Mouse (Mus musculus): ENCODE measurements at regions not wholly inside any gene's neighbourhood (a gene's known extent, or its start where the extent isn't known, plus 50 kb on each side); places are given as distances from the start of the nearest gene placed in this dataset.

DNA sequence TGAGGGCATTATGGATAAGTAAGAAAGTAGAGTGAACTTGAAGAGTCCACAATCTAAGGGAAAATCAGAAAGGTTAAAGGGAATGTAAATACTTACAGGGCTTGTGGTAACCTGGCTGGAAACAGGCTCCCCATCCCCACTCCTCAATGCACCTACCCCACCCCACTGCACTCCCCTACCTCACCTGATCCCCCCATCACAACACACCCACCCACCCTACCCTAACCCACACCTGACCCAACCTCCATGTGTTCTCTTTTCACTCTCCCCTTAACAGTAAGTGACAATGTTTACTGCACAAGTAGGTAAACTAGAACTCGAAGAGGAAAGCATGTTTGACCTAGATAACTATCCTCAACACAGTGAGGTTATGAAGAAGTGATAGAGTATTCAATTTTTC, 247.9 kb upstream of the Zc3h15 start:
- DNase-seq (ENCODE audit: low spot score) (no peak), ATAC-seq (ENCODE audit: low FRiP score) (peak; percentile 28; the same call in 1 of the 2 replicates)
- 72% methylated on average over 1 of the region's 1 CpGs for WGBS
- no peak overlapping the region for H3K27ac ChIP-seq (ENCODE audit: low read depth, low read length)
- no peak overlapping the region for H3K9ac ChIP-seq (ENCODE audit: low read depth, low read length)
- no peaks in the 10 kb centered on the region for H3K9me3 ChIP-seq (ENCODE audit: control insufficient read depth, low read length)
- H3K4me3 ChIP-seq (ENCODE audit: low read depth, low read length): no peak overlapping the region
- H3K4me1 ChIP-seq (replicated peaks; ENCODE audit: control insufficient read depth, insufficient read depth, low read length): no peaks in the 10 kb centered on the region
- no peak overlapping the region for H3K4me2 ChIP-seq (replicated peaks; ENCODE audit: low read depth, low read length)
- H3K27me3 ChIP-seq (ENCODE audit: control insufficient read depth, insufficient read depth, low read length): no peaks in the 10 kb centered on the region
- H3K36me3 ChIP-seq (ENCODE audit: control insufficient read depth, insufficient read depth, low read length): no peaks in the 10 kb centered on the region

DNA sequence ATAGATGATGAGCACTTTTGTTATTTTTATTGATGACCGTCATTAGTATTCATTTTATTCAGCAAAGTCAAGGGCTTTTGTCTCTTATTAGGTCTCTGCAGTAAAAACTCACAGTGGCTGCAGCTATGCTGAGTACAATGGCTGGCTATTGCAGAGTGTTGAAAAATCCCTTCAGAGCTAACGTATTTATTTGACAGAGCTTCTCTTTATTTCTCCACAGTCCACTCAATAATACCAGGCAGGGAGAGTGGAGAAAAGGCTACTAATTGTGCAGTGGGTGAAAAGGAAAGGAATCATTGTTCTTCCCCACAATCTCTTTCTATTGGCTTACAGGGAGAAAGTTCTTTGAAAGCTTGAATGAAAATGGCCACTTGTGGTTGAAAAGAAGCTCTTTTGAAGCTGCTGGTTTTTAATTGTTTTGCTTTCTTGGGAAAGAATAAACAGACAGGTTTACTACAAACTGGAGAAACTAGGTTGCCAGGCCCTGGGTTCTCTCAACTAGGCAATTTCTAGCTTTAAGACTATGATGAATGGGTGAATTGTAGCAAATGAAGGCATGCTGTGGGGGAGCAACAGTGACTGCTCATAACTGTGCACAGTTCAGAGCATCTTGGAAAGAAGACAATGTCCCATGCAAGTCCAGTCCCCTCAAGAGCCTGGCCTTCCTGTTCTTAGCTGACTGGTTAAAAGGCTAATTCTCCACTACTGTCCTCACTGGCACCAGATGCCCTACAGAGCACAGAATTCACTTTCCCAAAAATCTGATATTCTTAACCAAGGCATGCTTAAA, 247.2 kb upstream of the Zc3h15 start:
- 34% methylated on average over 2 of the region's 2 CpGs for WGBS
- DNase-seq (ENCODE audit: low spot score): peak; percentile 1
- peak; percentile 79 for ATAC-seq (ENCODE audit: low FRiP score)
- H3K27me3 ChIP-seq (ENCODE audit: control insufficient read depth, insufficient read depth, low read length): no peaks in the 10 kb centered on the region
- H3K27ac ChIP-seq (ENCODE audit: low read depth, low read length): no peak overlapping the region
- no peak overlapping the region for H3K4me3 ChIP-seq (ENCODE audit: low read depth, low read length)
- H3K36me3 ChIP-seq (ENCODE audit: control insufficient read depth, insufficient read depth, low read length): no peaks in the 10 kb centered on the region
- no peak overlapping the region for H3K4me2 ChIP-seq (replicated peaks; ENCODE audit: low read depth, low read length)
- H3K9ac ChIP-seq (ENCODE audit: low read depth, low read length): no peak overlapping the region
- H3K4me1 ChIP-seq (replicated peaks; ENCODE audit: control insufficient read depth, insufficient read depth, low read length): no peaks in the 10 kb centered on the region
- H3K9me3 ChIP-seq (ENCODE audit: control insufficient read depth, low read length): no peaks in the 10 kb centered on the region

DNA sequence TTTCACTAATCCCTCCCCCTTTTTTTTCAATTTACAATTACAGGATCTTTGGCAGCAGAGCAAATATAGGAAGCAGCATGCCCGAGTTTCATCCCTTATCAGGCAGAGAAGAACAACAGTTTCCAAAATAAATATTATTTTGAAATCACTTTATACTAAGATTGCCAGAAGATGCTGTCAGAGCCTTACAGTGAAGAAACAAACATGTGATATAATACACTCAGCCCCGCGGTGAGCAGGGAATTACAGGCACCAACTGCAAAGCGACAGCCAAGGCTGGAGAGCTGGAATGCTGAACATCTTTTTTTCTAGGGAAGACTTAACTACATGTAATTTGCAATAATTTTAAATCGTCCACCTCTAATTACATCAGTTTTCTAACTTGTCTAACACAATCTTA, 201.5 kb upstream of the Zc3h15 start:
- Histone ChIP-seq H3K36me3 (ENCODE audit: control insufficient read depth, insufficient read depth, low read length) (no peaks in the 10 kb centered on the region), H3K9me3 (ENCODE audit: control insufficient read depth, low read length) (no peaks in the 10 kb centered on the region), H3K9ac (ENCODE audit: low read depth, low read length) (no peak overlapping the region), H3K27me3 (ENCODE audit: control insufficient read depth, insufficient read depth, low read length) (no peaks in the 10 kb centered on the region), H3K4me2 (replicated peaks; ENCODE audit: low read depth, low read length) (no peak overlapping the region), H3K4me1 (replicated peaks; ENCODE audit: control insufficient read depth, insufficient read depth, low read length) (no peaks in the 10 kb centered on the region), H3K27ac (ENCODE audit: low read depth, low read length) (no peak overlapping the region), H3K4me3 (ENCODE audit: low read depth, low read length) (no peak overlapping the region)
- DNase-seq (ENCODE audit: low spot score) (no peak), ATAC-seq (ENCODE audit: low FRiP score) (no peak)
- WGBS: 83% methylated on average over 5 of the region's 5 CpGs

DNA sequence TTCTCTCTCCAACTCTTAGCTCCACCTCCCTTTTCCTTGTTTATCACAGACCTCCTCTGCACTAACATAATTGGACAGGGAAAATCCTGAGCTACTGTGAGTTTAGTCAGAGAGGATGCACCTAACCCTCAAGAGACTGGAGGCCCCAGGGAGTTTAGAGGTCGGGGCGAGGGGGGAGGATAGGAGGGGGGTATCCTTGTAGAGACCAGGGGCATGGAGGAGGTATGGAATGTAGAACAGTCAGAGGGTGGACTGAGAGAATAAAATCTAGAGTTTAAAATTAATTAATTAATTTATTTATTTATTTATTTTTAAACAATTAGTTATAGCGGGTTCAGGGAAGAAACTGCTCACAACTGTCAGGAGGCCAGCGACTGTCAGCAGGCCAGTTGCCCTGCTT, 192.9 kb upstream of the Zc3h15 start:
- no peak overlapping the region for H3K4me2 ChIP-seq (replicated peaks; ENCODE audit: low read depth, low read length)
- H3K9me3 ChIP-seq (ENCODE audit: control insufficient read depth, low read length): no peaks in the 10 kb centered on the region
- H3K27me3 ChIP-seq (ENCODE audit: control insufficient read depth, insufficient read depth, low read length): no peaks in the 10 kb centered on the region
- WGBS: 84% methylated on average over 4 of the region's 4 CpGs
- no peak overlapping the region for H3K9ac ChIP-seq (ENCODE audit: low read depth, low read length)
- DNase-seq (ENCODE audit: low spot score) (no peak), ATAC-seq (ENCODE audit: low FRiP score) (peak; percentile 60; the same call in 1 of the 2 replicates)
- H3K4me3 ChIP-seq (ENCODE audit: low read depth, low read length): no peak overlapping the region
- no peaks in the 10 kb centered on the region for H3K36me3 ChIP-seq (ENCODE audit: control insufficient read depth, insufficient read depth, low read length)
- H3K4me1 ChIP-seq (replicated peaks; ENCODE audit: control insufficient read depth, insufficient read depth, low read length): no peaks in the 10 kb centered on the region
- H3K27ac ChIP-seq (ENCODE audit: low read depth, low read length): no peak overlapping the region

Data from hindbrain, embryonic 11.5 days (tissue).